Mouse (Mus musculus) CH12.LX (cell line): ENCODE results near the gene Plk2. TPM values are rescaled to one million over a fixed set of nuclear protein-coding genes. Genes with fewer than 3 reads are reported as not detected.

Experiments
- DNase-seq: peaks from one replicate; pipeline ENCODE4 v3.0.0-alpha.2; 2013; ENCODE audit errors: extremely low read depth
- H3K27ac ChIP-seq: 2 replicates; pipeline ENCODE4 v1.5.1; 2012; ENCODE audit warnings: low read depth, mild to moderate bottlenecking, control low read depth, moderate library complexity; ENCODE audit not compliant: insufficient read depth
- H3K27me3 ChIP-seq: replicated peaks from 2 replicates; pipeline ENCODE3; 2012; ENCODE audit warnings: inconsistent platforms
- H3K36me3 ChIP-seq, 2 experiments: replicated peaks in 1 of 2; 2 replicates each; pipeline versions ENCODE3 to v1.6.1; 2012; ENCODE audit warnings: inconsistent platforms in 1 of 2, low read length in 1 of 2, mild to moderate bottlenecking in 1 of 2, mixed read lengths in 1 of 2, moderate library complexity in 1 of 2; ENCODE audit not compliant: control insufficient read depth in 1 of 2, insufficient read depth in 1 of 2
- H3K4me1 ChIP-seq, 2 experiments: 2 replicates each; pipeline ENCODE4 v1.6.1; 2012; ENCODE audit warnings: inconsistent platforms in 1 of 2, moderate library complexity in 1 of 2; ENCODE audit not compliant: insufficient read depth in 2 of 2, control insufficient read depth in 1 of 2
- H3K4me2 ChIP-seq: 2 replicates; pipeline ENCODE4 v1.6.1; 2012; ENCODE audit warnings: low read depth, mild to moderate bottlenecking, control low read depth; ENCODE audit not compliant: poor library complexity, insufficient read depth, severe bottlenecking
- H3K4me3 ChIP-seq, 3 experiments: fragments of 150-350 bp in 1 of 3; sonication (generic) in 1 of 3; replicated peaks in 1 of 3; 2 replicates each; pipeline versions ENCODE3 to v1.5.1; 2011 to 2012; ENCODE audit warnings: low read depth in 2 of 3, low read length in 2 of 3, mild to moderate bottlenecking in 2 of 3, moderate library complexity in 2 of 3, control low read depth in 1 of 3, improper control_type of control experiment in 1 of 3, inconsistent platforms in 1 of 3, mixed read lengths in 1 of 3; ENCODE audit not compliant: poor library complexity in 1 of 3
- H3K79me2 ChIP-seq: replicated peaks from 2 replicates; pipeline ENCODE4 v1.6.1; 2012; ENCODE audit warnings: mild to moderate bottlenecking, moderate library complexity; ENCODE audit not compliant: control insufficient read depth, poor library complexity, insufficient read depth, severe bottlenecking; ENCODE audit errors: extremely low read depth
- H3K9ac ChIP-seq: 2 replicates; pipeline ENCODE4 v1.6.1; 2012; ENCODE audit warnings: low read depth, mild to moderate bottlenecking, control low read depth, moderate library complexity; ENCODE audit not compliant: insufficient read depth
- H3K9me3 ChIP-seq: replicated peaks from 2 replicates; pipeline ENCODE3; 2012; ENCODE audit warnings: low read length, inconsistent platforms, mixed read lengths
- CHD2 ChIP-seq: IDR thresholded peaks from 2 replicates; pipeline ENCODE4 v1.6.1; 2011; ENCODE audit warnings: low read length, improper control_type of control experiment
- CTCF ChIP-seq, 2 experiments: IDR thresholded peaks in 1 of 2; conservative IDR thresholded peaks in 1 of 2; 2 replicates each; pipeline ENCODE4 v1.5.1; 2011 to 2012; ENCODE audit warnings: low read depth in 2 of 2, low read length in 2 of 2, improper control_type of control experiment in 1 of 2, inconsistent platforms in 1 of 2, mild to moderate bottlenecking in 1 of 2, moderate library complexity in 1 of 2
- ELF1 ChIP-seq: IDR thresholded peaks from 2 replicates; pipeline ENCODE4 v1.6.1; 2014; ENCODE audit warnings: low read depth, mild to moderate bottlenecking, inconsistent platforms, low read length, improper control_type of control experiment
- EP300 ChIP-seq: IDR thresholded peaks from 2 replicates; pipeline ENCODE4 v1.6.1; 2011; ENCODE audit warnings: low read length, improper control_type of control experiment
- ETS1 ChIP-seq: conservative IDR thresholded peaks from 2 replicates; pipeline ENCODE4 v1.6.1; 2012; ENCODE audit warnings: low read depth, mild to moderate bottlenecking, inconsistent platforms, low read length, improper control_type of control experiment, moderate library complexity
- JUN ChIP-seq: IDR thresholded peaks from 2 replicates; pipeline ENCODE4 v1.6.1; 2011; ENCODE audit warnings: low read depth, mild to moderate bottlenecking, low read length, improper control_type of control experiment, moderate library complexity; ENCODE audit not compliant: insufficient read depth
- JUND ChIP-seq: conservative IDR thresholded peaks from 2 replicates; pipeline ENCODE4 v1.6.1; 2011; ENCODE audit warnings: low read depth, low read length, improper control_type of control experiment
- KAT2A ChIP-seq: IDR thresholded peaks from 2 replicates; pipeline ENCODE4 v1.6.1; 2012; ENCODE audit warnings: low read length, improper control_type of control experiment, inconsistent platforms; ENCODE audit not compliant: insufficient replicate concordance
- MEF2A ChIP-seq: IDR thresholded peaks from 2 replicates; pipeline ENCODE4 v1.6.1; 2014; ENCODE audit warnings: low read depth, mild to moderate bottlenecking, inconsistent platforms, low read length, improper control_type of control experiment, borderline replicate concordance
- MXI1 ChIP-seq: IDR thresholded peaks from 2 replicates; pipeline ENCODE4 v1.6.1; 2011; ENCODE audit warnings: mild to moderate bottlenecking, low read depth, low read length, improper control_type of control experiment
- MYC ChIP-seq: IDR thresholded peaks from 2 replicates; pipeline ENCODE4 v1.6.1; 2011; ENCODE audit warnings: low read depth, mild to moderate bottlenecking, improper control_type of control experiment, low read length
- NELFE ChIP-seq: IDR thresholded peaks from 2 replicates; pipeline ENCODE4 v1.6.1; 2011; ENCODE audit warnings: low read depth, low read length, improper control_type of control experiment
- NRF1 ChIP-seq: IDR thresholded peaks from 2 replicates; pipeline ENCODE4 v1.6.1; 2014; ENCODE audit warnings: low read depth, mild to moderate bottlenecking, inconsistent platforms, low read length, improper control_type of control experiment, moderate library complexity
- PAX5 ChIP-seq: IDR thresholded peaks from 2 replicates; pipeline ENCODE4 v1.6.1; 2012; ENCODE audit warnings: low read length, inconsistent platforms, mixed read lengths
- POLR2A ChIP-seq: IDR thresholded peaks from 2 replicates; pipeline ENCODE4 v1.6.1; 2011; ENCODE audit warnings: low read depth, mild to moderate bottlenecking, improper control_type of control experiment, low read length
- POLR2AphosphoS2 ChIP-seq: IDR thresholded peaks from 2 replicates; pipeline ENCODE4 v1.6.1; 2011; ENCODE audit warnings: low read depth, low read length, improper control_type of control experiment
- RAD21 ChIP-seq: IDR thresholded peaks from 2 replicates; pipeline ENCODE4 v1.6.1; 2011; ENCODE audit warnings: low read depth, mild to moderate bottlenecking, low read length, improper control_type of control experiment, moderate library complexity
- SIN3A ChIP-seq: IDR thresholded peaks from 2 replicates; pipeline ENCODE4 v1.6.1; 2012; ENCODE audit warnings: low read length, improper control_type of control experiment, inconsistent platforms
- SMC3 ChIP-seq: IDR thresholded peaks from 2 replicates; pipeline ENCODE4 v1.6.1; 2011; ENCODE audit warnings: low read depth, low read length, improper control_type of control experiment
- TBP ChIP-seq: conservative IDR thresholded peaks from 2 replicates; pipeline ENCODE4 v1.6.1; 2011; ENCODE audit warnings: low read depth, low read length, improper control_type of control experiment
- TCF12 ChIP-seq: IDR thresholded peaks from 2 replicates; pipeline ENCODE4 v1.6.1; 2014; ENCODE audit warnings: low read depth, mild to moderate bottlenecking, inconsistent platforms, low read length, improper control_type of control experiment
- UBTF ChIP-seq: IDR thresholded peaks from 2 replicates; pipeline ENCODE4 v1.6.1; 2012; ENCODE audit warnings: low read depth, mild to moderate bottlenecking, inconsistent platforms, low read length, improper control_type of control experiment, moderate library complexity
- USF1 ChIP-seq: IDR thresholded peaks from 2 replicates; pipeline ENCODE4 v1.6.1; 2014; ENCODE audit warnings: low read depth, mild to moderate bottlenecking, inconsistent platforms, low read length, improper control_type of control experiment
- USF2 ChIP-seq: conservative IDR thresholded peaks from 2 replicates; pipeline ENCODE4 v1.6.1; 2011; ENCODE audit warnings: low read depth, low read length, improper control_type of control experiment
- ZKSCAN1 ChIP-seq: IDR thresholded peaks from 2 replicates; pipeline ENCODE4 v1.6.1; 2012; ENCODE audit warnings: low read depth, inconsistent platforms, low read length, improper control_type of control experiment, borderline replicate concordance
- ZMIZ1 ChIP-seq: IDR thresholded peaks from 2 replicates; pipeline ENCODE4 v1.6.1; 2012; ENCODE audit warnings: low read depth, mild to moderate bottlenecking, inconsistent platforms, low read length, improper control_type of control experiment
- ZNF384 ChIP-seq: IDR thresholded peaks from 2 replicates; pipeline ENCODE4 v1.6.1; 2012; ENCODE audit warnings: low read depth, low read length, improper control_type of control experiment, inconsistent platforms
- dilution Hi-C: fragments of 300-500 bp; cut with MboI; formaldehyde crosslinking; loops from 2 replicates; pipeline ENCODE4 v1.14.3; 2020; ENCODE audit warnings: low sequenced_read_pairs; ENCODE audit not compliant: extremely low pct_unique_long_range_greater_than_20kb, extremely low pct_ligation_motif_present
- in situ Hi-C: fragments of 300-500 bp; cut with MboI; formaldehyde crosslinking; loops from 3 replicates; pipeline ENCODE4 v1.14.3; 2019; ENCODE audit warnings: low sequenced_read_pairs, low pct_ligation_motif_present, low pct_unique_long_range_greater_than_20kb, mixed read lengths
- polyA plus RNA-seq: library from polyadenylated mRNA; unstranded; fragments of >175 nt; gene quantifications from 2 replicates; pipeline ENCODE4 v1.2.1, GENCODE M21; 2012; ENCODE audit warnings: low read depth; ENCODE audit not compliant: insufficient read length
- total RNA-seq, 2 experiments: library from RNA; depleted of rRNA; stranded (reverse); fragments of 300-350 nt in 1 of 2; fragments of >200 nt in 1 of 2; gene quantifications; 2 replicates each; pipeline ENCODE4 v1.2.3; 2012 to 2014

Plk2 gene
- total and polyA plus RNA-seq, 3 experiments = 5.1 to 8.9 (median 7.4) TPM

DNA sequence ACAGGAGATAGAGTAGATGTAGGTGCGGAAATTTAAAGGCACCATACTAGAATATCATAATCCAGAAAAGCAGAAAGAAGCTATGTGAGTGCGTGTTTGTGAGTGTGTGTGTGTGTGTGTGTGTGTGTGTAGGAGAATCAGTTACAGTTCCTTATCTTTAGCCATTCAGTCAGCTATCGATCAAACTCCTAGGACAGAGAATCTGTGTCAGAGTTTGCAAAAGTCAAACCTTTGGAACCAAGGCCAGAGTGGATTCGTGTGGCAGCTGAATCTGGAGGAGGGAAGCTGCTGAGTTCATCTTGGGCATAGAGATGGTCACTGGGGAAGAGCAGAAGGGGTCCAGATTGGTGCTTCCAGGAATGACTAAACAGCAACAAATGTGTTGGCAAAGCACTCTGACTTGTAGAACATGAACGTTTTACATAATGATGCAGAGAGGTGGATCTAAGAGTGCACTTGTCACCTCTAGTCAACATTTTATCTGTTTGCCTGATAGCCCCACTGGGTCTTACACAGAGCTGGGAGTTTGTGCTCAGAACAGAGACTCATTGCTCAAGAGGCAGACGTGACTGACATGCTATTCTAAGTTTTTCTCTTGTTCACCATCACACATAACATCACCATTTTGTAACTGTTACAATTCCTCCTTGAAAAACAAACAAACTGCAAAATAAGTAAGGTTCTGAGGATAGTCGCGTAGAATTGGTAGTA lies 30.8 kb downstream of the Plk2 start:
- H3K9me3 ChIP-seq = no peaks in the 10 kb centered on the region
- H3K4me3 ChIP-seq = no peak overlapping the region
- H3K36me3 ChIP-seq = no peaks in the 10 kb centered on the region
- in situ Hi-C loops (no loop called here), dilution Hi-C loops (no loop called here)
- H3K4me2 ChIP-seq = no peak overlapping the region
- TF ChIP-seq ZKSCAN1 (no peak), PAX5 (no peak), ETS1 (no peak), NELFE (no peak), MYC (no peak), UBTF (no peak), ZNF384 (no peak), CHD2 (no peak), KAT2A (no peak), CTCF (conservative IDR thresholded peaks at IDR 0.05 in 1 of 2, IDR thresholded peaks at IDR 0.05 in 1 of 2; ENCODE audit: low read depth in 2 of 2, low read length in 2 of 2) (no peak), MEF2A (no peak), JUND (no peak), EP300 (no peak), TBP (no peak)
- TF ChIP-seq, all 38 proteins: peak for 0
- H3K4me1 ChIP-seq = 0 out of 4 replicates have a peak, but pooled peaks cover 0 to 4% of the 10 kb centered on the region in 2 experiments
- H3K9ac ChIP-seq = no peak overlapping the region
- H3K27ac ChIP-seq = no peak overlapping the region
- no peak for DNase-seq
- H3K27me3 ChIP-seq = no peaks in the 10 kb centered on the region
- H3K79me2 ChIP-seq = no peaks in the 10 kb centered on the region

DNA sequence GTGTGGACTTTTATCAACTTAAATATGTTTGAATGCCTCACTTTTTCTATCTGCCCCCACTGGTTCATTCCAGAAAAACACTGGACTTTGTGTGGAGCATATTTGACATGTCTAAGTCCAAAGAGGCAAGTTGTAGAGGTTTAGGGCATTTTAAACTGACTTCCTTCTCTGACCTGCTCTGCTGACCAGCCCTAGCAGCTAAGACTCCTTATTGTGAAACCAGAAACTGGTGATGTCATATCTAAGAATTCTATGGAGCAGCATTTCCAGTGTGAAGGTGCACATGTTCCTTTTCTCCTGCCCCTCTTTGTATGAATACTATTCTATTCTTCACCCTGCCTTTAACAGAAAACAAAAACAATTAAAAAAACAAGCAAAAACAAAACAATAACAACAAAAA lies 36.5 kb downstream of the Plk2 start:
- no peaks in the 10 kb centered on the region for H3K36me3 ChIP-seq
- no peak for TF ChIP-seq USF1
- TF ChIP-seq KAT2A = no peak
- no peak for TF ChIP-seq TBP
- TF ChIP-seq MEF2A = no peak
- TF ChIP-seq SIN3A = no peak
- TF ChIP-seq ELF1 = no peak
- TF ChIP-seq JUN = no peak
- no peak for TF ChIP-seq ZMIZ1
- no peak for TF ChIP-seq TCF12
- TF ChIP-seq NELFE = no peak
- no peak for TF ChIP-seq UBTF
- TF ChIP-seq MXI1 = no peak
- TF ChIP-seq USF2 = no peak
- no peak for TF ChIP-seq SMC3
- TF ChIP-seq RAD21 = no peak
- TF ChIP-seq JUND = no peak
- TF ChIP-seq NRF1 = no peak
- TF ChIP-seq POLR2AphosphoS2 = no peak
- TF ChIP-seq POLR2A = no peak
- DNase-seq = no peak
- no peak overlapping the region for H3K4me3 ChIP-seq
- no peaks in the 10 kb centered on the region for H3K79me2 ChIP-seq
- no peak overlapping the region for H3K9ac ChIP-seq
- dilution Hi-C loops = no loop called here
- in situ Hi-C loops = no loop called here
- no peak overlapping the region for H3K27ac ChIP-seq
- no peaks in the 10 kb centered on the region for H3K9me3 ChIP-seq
- no peaks in the 10 kb centered on the region for H3K4me1 ChIP-seq
- no peak overlapping the region for H3K4me2 ChIP-seq
- no peaks in the 10 kb centered on the region for H3K27me3 ChIP-seq
